Mouse (Mus musculus) kidney, adult 9 months (tissue): Measurements from ENCODE around the gene Insl3.
"Not testable (repeated sequence)": the region's sequence is repeated elsewhere in the genome, so short reads cannot be mapped to it uniquely, and the experiment has no call there.

Experiments used
- DNase-seq: peaks from one replicate; pipeline ENCODE4 v3.0.0; 2022

The Insl3 gene

GRCm38 (mm10) chr8:71678216-71678615, 10.8 kb upstream of the Insl3 start:
- no peak for DNase-seq

DNA sequence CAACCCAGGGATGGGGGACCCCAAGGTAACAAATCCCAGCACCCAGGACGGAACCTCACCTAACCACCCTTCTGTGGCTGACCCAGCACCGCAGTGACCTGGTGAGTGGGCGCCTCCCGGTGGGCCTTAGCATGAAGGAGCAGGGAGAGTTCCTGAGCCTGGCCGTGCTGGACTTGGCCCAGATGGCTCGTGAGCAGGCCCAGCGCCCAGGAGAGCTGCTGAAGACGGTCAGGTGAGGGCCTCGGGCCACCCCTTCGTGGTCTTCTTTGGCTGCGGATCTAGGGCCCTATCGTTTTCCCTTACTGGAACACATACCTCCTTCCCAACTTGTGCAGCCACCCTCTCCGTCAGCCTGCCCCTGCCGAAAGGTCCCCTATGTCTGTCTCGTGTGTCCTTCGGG, 9.9 kb upstream of the Insl3 start:
- DNase-seq: no peak

- DNase-seq: no peak
Measured at GRCm38 (mm10) chr8:71679550-71680168, 9.4 kb upstream of the Insl3 start.

DNA sequence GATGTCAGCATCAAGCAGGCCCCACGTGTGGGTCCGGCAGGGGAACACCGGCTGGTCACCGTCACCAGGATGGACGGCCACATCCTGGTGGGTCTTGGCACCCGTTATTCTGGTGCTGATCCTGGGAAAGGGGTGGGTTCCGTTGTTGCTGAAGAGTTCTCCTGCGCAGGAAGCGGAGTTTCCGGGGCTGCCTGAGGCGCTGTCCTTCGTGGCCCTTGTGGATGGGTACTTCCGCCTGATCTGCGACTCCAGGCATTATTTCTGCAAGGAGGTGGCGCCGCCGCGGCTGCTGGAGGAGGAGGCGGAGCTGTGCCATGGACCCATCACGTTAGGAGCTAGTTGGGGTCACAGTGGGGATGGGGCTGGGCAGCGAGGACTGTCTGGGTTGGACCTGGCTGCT, 8.5 kb upstream of the Insl3 start:
- DNase-seq: peak; percentile 57

- DNase-seq: no peak
Measured at GRCm38 (mm10) chr8:71681369-71681915, 7.6 kb upstream of the Insl3 start.

- DNase-seq: no peak
Measured at GRCm38 (mm10) chr8:71682832-71683231, 6.2 kb upstream of the Insl3 start.

DNA sequence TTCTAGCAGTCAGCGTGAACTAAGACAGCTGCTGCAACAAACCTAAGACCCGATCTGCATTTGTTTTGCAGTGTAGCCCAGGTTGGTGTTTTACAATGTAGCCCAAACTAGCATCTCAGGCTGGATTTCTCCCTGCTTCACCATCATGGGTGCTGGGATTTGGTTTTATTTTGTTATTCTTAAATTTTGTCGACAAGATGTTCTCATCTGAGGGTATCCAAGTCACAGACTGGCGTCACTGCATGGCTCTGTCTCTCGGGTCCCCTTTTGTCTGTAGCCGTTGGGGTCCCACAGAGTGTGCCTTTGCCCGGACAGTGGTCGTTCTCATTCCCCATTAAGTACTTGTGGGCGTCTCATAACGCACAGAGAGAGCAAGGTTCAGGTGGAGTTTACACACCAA, 4.3 kb upstream of the Insl3 start:
- DNase-seq: no peak

- DNase-seq: no peak
Measured at GRCm38 (mm10) chr8:71685573-71685972, 3.4 kb upstream of the Insl3 start.

GRCm38 (mm10) chr8:71686143-71686734, 2.8 kb upstream of the Insl3 start:
- DNase-seq: no peak

DNA sequence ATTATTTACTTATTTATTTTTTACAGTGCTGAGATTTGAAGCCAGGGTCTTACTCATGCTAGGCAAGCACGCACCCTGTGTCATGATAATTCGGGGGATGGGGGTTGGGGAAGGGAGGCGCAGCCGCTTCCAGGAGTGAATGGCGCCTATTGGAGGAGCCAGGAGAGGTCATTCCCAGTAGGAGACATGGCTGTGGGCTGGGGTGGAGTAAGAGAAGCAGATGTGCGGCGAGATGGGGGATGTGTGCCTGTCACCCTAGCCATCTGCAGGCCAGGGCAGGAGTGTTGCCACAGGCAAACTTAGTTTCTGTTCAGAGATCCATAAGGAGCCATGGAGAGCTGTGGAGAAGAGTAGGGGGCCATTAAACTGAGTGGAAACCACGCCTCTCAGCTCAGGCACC, 1.4 kb upstream of the Insl3 start:
- no peak for DNase-seq

DNA sequence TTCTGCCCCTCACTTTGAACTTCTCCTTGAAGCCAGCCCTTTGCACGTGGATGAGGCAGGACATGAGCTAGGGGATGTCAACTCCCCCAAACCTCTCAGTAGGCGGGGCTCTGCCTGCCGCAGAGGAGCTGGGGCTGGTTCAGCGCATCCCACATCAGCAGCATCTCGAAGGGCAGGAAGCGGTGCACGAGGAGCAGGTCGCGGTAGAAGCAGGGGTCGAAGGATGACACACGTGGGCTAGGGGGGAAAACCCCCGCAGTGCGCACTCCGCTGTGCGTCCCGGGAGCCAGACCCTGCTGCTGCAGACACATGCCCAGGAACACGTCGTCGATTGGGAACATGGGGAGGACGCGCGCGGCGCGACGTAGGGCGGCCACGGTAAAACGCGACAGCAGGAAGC, 3.5 kb downstream of the Insl3 start:
- no peak for DNase-seq

DNA sequence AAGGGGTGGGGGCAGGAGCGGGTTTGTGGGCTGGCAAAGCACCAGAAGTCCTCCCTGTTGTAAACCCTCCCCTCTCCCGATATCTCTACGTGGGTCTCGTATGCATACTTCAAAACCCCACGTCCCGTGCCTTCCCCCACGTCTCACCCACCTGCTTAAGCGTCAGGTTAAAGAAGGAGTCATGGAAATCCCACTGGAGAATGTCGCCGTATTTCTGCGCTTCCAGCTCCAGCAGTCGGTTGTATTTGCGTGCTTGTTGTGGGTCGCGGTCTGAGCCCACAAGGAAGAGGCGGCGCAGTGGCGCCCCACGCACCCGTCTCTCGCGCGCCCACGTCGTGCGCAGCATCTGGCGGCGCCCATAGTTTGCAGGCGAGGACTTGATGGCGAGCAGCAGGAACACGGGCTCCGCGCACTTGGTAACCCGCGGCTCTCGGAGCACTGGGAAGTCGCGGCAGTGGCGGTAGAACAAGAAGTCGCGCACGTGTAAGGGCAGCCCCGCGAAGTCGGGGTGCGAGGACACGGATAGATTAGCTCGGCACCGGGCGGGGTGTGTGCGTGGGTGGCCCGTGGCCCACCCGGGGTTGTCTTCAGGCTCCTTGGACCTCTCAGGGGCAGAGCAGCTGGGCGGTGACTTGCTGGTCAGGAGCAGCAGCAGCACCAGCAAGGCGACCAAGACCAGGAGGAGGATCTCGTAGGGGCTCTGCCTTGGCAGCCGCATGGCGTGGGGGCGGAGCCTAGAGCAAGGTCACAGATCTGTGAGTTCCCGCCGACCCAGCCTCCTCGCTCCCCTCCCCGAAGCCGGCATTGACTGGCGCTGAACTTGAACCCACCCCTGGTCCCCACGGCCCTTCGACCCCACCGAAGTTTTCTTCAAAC, 4.4 kb downstream of the Insl3 start:
- DNase-seq: no peak

DNA sequence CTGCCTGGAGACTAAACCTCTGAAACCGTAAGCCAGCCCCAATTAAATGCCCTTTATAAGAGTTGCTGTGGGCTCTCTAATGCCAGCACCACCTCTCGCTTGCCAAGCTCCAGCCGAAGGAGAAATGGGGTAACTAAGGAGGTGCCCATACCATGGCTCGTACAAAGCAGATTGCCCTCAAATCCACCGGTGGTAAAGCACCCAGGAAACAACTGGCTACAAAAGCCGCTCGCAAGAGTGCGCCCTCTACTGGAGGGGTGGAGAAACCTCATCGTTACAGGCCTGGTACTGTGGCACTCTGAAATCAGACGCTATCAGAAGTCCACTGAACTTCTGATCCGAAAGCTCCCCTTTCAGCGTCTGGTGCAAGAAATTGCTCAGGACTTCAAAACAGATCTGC, 6.4 kb downstream of the Insl3 start:
- not testable (repeated sequence) for DNase-seq

DNA sequence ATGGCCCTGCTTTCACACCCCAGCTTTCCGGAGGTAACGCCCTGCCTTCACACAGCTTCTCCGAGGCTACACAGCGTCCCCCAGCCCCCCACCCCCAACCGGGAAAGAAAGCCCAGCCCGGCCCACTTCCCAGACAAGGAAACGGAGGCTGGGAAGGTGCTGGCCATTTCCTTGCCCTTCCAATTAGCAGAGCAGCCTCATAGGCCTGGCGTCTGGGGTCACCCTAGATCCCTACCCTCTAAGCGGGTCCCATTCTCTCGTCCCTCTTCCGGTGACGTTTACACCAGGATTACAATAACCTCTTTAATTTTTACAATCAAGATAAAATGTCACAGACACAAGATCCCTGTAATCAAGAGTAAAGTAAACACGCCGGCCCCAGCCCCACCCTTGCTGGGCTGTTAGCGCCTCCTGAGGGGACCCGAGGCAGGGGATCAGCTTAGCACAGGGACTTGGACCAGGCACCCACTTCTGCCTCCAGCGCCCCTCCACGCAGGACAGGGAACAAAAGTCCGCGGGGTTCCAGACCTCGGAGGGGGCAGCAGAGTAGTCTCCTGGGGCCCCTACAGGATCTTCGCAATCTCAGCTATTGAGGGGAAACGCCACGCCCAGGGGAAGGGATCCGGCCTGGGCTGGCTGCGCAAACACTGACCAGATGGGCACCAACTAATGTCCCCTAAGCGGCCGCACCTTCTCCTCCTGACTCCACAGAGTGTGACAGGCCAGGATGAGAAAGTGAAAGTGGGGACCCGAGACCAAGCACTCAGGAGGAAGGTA, 11.7 kb downstream of the Insl3 start:
- DNase-seq: no peak

GRCm38 (mm10) chr8:71701414-71702086, 12.5 kb downstream of the Insl3 start, which contains the start of gene B3gnt3:
Gene B3gnt3, minus strand, starts transcription at chr8:71701789.
- DNase-seq: no peak

DNA sequence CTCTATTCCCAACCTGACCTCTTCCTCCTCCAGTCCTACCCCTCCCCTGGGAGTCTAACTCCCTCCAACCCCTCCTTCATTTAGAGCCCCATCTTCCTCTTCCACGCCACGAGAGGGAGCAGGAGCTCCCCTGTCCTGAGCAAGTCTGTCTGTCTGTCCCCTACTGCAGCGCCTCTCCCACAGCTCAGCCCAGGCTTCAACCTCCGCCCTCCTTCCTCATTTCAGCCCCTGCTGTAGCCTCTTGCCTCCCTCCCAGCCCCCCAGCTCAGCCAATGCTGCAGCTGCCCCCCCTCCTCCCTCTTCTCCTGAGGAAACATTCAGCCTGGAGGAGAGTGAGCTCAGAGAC, 13.0 kb downstream of the Insl3 start:
- DNase-seq: no peak

DNA sequence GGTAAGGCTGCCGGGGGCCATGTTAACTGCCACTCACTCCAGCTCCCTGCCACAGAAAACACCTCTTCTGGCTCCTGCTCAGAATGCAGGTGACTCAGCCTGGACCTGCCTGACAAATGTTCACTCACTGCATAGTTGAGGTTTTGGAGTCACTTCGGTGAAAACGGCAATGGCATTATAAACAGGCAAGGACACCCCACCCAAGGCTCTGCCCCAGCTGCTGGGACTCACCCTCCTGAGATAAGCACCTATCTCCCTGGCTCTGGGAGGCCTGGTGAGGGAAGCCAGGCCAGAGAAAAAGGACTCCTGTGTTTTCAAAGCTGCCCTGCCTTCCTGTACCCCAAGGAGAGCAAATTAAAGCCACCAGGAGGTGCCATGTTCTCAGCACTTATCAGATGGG, 13.9 kb downstream of the Insl3 start:
- no peak for DNase-seq

DNA sequence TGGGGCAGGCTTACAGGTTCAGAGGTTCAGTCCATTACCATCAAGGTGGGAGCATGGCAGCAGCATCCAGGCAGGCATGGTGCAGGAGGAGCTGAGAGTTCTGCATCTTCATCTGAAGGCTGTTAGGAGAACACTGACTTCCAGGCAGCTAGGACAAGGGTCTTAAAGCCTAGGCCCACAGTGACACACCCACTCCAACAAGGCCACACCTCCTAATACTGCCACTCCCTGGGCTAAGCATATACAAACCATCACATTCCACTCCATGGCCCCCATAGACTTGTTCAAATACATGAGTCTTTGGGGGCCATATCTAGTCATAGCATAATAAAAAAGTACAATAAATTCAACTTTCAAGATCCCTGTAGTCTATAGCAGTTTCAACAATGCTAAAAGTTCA, 14.4 kb downstream of the Insl3 start:
- not testable (repeated sequence) for DNase-seq

GRCm38 (mm10) chr8:71707874-71708273, 18.9 kb downstream of the Insl3 start:
- peak; percentile 55 for DNase-seq

GRCm38 (mm10) chr8:71709134-71709799, 20.3 kb downstream of the Insl3 start:
- no peak for DNase-seq

DNA sequence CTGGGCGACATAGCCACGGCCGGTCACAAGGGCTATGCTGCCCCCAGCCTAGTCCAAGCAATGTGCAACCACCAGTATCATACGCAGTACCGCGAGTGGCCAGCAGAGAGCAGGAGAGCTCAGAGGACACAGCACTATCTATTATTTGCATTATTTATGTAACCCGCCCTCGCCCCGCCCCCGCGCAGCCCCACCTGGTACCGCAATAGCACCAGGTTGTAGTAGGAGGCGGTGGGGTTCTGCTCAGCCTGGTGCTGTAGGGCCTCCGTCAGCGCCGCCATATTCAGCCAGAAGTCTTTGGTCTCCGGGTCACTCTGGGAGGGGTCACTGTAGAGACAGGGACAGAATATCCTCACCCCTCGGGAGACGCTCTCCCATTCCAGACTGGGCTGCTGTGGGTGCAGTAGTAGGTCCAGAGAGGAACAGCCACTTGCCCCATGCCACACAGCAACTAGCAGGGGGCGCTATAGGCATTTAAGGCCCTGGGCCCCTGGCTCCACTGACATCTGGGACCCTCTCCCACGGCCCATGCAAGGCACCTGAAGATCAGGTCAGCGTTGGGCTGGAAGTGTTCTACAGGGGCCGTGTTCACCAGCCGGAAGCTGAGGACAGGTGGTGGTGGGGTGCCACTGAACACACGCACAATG, 20.9 kb downstream of the Insl3 start:
- peak; percentile 80 for DNase-seq
